Mouse (Mus musculus) urinary bladder, postnatal 10 days (tissue): Measurements from ENCODE around the gene Gabarapl2.
A peak's percentile ranks its signal among the peaks of the same experiment; 100 is the strongest.

Experiments
- DNase-seq: peaks from one replicate; pipeline ENCODE4 v3.0.0; 2022; ENCODE audit warnings: low spot score

The Gabarapl2 gene

DNA sequence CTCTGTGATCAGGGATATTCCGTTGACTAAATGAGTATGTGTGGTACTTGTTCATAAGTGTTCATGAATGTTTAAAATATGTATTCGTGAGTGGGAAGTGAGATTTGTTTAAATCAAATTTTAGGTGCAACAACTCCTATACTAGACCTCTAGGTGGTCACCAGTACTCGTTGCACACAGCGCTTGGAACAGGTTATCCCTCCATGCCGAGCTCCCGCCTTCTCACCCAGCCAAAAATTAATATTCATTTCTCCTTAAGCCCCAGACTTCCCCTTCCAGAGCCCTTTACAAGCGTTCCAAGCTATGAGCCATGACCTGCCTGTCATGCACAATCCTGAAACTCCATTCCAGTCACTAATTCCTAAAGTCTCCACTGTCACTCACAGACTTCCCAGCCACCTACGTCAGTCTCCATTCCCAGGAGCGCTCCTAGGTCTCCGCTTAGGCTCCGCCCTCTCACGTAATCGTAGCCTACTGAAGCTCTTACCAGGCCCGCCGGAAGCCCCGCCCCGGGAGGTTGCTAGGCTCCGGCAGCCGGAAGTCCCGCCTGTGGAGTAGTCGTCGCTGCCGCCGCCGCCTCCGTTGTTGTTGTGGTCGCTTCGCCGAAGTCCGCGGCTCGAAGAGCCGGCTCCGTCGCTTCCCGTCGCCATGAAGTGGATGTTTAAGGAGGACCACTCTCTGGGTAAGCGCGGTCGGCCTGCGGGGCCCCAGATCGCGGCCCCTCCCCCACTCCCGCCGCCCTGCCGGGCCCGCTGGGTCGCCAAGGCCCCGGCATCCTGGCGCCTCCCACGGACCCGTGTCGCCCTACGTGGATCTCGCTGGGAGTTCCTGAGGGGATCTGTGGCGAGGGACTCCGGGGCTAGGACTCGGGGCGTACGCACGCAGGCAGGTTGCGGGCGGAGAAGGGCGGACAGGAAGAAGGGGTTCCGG lies at the start of gene Gabarapl2:
TSS of gene Gabarapl2 (plus strand) at position 533 of the 930 bp plus-strand sequence.
- DNase-seq, result peak; percentile 90

DNA sequence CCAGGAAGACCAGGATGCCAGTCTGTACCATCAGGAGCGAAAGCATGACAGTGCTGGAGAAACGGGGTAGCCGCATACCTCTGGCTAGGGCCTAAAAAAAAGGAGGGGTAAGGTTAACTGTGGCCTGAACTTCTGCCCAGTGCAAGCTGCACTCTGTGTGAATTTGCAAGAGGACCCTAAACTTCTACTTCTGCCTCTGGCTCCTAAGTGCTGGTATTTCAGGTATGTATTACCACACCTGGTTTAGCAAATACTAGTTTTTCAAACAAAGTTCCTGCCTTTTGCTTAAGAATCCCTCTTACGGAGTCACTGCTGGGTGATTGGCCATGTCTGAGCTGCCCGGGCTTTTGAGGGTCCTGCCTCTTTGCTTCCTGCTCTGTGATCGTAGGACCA lies 49.6 kb upstream of the Gabarapl2 start:
- no peak for DNase-seq

GRCm38 (mm10) chr8:111891983-111892382 lies 48.5 kb upstream of the Gabarapl2 start:
- no peak for DNase-seq

DNA sequence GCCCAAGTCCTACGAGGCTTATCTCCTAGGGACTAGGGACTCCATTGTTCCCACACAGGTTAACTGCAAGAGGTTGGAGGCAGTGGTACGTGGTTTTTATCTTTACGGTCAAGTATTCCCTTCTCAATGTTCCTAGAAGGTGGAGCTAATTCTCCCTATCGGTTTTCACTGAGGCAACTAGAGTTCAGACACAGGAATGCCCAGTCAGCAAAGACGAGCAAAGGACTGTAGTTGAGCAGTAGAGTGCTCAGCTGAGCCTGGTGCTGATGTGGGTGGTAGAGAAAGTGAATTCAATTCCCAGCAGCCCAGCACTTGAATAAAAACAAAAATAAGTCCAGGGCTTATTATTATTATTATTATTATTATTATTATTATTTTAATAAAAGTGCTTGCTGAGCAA lies 47.9 kb upstream of the Gabarapl2 start:
- DNase-seq, result no peak

DNA sequence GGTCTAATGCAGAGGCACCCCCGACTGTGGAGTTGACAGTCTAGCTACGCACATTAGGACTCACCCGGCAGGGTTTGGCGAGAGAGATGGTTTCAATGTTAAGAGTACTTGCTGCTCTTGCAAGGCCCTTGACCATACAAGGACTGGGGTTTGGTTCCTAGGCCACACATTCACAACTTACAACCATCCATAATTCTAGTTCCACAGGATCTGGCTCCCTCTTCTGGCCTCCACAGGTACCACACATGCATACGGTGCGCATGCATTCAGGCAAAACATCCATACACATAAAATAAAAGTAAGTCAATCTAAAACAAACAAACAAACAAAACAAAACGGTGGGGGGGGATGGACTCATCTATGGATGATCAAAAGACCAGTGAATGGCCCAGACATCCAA lies 45.5 kb upstream of the Gabarapl2 start:
- no peak for DNase-seq

DNA sequence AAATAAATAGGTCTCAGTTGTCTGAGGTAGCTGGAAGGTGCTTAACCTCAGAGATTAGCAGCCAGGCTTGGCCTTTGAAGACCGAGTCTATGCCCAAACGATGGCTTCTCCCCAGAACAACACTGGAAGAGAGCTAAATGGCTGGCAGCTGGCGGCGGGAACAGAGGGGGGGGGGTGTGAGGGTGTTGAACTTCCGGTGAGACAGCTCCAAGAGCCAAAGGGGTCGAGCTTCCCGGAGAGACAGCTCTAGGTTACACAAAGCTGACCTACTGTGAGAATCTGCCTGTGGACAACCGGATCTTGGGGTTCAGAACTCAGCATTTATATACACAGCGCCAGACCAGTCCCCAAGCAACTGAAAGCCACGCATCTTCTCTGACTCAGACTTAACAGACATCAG lies 41.9 kb upstream of the Gabarapl2 start:
- DNase-seq, result no peak

- DNase-seq, result no peak
Observed at GRCm38 (mm10) chr8:111902080-111902479, 38.4 kb upstream of the Gabarapl2 start.

DNA sequence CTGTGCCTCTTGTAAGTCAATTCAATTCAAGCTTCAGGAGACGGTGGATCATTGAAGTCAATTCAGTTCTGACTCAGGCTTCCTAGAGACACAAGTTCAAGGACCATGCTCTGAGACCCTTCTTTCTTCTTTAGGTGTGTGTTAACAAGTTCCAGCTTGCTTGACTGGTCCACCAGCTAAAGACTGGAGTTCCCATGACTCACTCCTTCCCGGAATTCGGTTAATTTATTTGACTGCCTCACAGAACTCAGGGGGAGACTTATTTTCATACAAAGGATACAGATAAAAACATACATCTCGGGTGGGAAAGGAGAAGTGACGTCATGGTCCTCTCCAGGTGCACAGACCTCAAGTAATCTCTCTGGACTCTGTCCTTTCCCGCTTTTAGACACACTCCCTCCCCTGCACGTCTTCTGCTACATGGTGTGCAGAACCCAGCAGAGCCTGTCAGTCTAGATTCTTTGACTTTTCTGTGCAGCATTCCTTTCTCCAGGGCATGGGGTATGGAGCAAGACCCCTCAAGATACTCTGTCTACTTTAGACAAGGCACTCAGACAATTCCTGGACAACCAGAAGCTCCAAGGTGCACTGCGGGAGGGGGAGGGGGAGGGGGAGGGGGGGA lies 34.9 kb upstream of the Gabarapl2 start:
- no peak for DNase-seq

GRCm38 (mm10) chr8:111909621-111910450 lies 30.7 kb upstream of the Gabarapl2 start, which contains the start of gene Chst5:
Gene Chst5, minus strand, starts transcription at chr8:111910447.
- DNase-seq, result no peak

DNA sequence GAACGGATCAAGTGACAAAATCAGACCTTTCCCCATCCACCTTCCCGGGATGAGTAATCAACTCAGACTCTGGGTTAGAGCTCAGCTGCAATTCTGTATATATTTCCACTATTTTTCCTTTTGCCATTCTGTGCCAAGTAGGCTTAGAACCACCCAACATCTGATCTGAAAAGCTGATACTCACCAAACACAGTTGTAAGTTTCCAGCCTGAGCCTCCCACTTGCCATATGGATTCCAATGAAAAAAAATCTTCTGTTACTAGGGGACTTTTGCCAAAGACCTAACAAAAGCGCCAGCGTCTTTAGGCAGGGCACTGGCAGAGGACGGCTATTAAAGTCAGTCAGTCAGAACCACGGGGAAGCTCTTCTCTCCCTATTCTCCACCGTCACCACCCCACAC lies 28.9 kb upstream of the Gabarapl2 start:
- no peak for DNase-seq

DNA sequence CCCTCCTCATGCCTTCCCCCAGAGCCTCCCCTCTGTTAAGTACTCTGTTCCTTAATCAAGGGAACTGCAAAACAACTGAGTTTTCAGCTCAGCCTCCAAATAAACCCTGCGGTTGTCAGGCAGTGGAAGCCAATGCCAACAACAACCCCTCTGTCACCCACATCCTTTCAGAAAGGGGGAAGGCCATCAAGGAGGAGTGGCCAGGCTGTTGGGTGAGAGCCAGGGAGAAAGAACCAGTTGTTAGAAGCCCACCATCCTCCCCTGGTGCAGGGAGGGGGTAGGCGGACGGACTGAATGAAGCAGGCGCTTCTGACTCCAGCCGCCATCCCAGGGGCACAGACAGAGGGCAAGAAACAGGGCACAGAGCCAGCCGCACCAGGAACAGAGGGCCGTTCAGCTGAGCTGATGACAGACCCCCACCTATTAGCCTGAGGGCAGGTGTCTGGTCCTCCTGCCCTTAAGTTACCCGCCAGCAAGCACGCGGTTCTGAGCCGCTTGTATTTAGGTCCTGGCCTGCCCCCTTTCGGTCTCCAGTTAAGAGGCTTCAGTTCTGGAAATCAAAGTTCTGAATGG lies 27.6 kb upstream of the Gabarapl2 start:
- no peak for DNase-seq

DNA sequence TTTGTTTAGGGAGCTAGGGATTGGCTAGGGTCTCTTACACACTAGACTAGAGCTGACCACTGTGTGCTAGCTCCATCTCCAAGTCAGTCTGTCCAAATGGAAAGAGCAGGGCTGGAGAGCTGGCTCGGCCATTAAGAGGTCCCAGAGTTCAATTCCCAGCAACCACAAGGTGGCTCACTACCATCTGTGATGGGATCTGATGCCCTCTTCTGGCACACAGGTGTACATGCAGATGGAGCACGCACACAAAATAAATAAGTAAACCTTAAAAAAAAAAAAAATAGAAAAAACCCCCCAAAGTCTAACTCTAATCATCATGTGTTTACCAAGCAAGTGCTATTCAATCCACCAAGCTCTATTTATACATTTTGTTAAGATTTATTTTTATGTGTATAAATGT lies 20.8 kb upstream of the Gabarapl2 start:
- DNase-seq, result no peak

- no peak for DNase-seq
Observed at GRCm38 (mm10) chr8:111920971-111921370, 19.5 kb upstream of the Gabarapl2 start.

GRCm38 (mm10) chr8:111923383-111923804 lies 17.1 kb upstream of the Gabarapl2 start:
- no peak for DNase-seq

DNA sequence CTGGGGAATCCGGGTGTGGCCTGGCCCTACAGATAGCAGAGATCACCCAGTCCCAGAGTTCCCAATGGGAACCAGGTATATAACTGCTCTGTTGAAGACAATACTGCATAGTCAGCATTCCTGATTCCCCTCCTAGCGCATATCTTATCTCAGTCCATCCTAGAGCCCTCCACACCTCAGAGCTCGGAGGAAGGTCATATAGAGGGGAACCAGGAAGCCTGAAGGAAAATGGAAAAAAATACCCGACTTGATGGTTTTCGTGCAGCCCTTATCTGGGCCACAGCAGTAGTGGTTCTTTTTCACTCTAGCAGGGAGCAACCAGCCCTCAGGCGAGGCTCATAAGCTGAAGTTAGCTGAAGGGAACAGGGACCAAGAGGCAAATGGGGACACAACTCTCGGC lies 15.5 kb upstream of the Gabarapl2 start:
- DNase-seq, result no peak

- DNase-seq, result no peak
Observed at GRCm38 (mm10) chr8:111929648-111930344, 10.7 kb upstream of the Gabarapl2 start.

GRCm38 (mm10) chr8:111931721-111932120 lies 8.8 kb upstream of the Gabarapl2 start:
- no peak for DNase-seq

DNA sequence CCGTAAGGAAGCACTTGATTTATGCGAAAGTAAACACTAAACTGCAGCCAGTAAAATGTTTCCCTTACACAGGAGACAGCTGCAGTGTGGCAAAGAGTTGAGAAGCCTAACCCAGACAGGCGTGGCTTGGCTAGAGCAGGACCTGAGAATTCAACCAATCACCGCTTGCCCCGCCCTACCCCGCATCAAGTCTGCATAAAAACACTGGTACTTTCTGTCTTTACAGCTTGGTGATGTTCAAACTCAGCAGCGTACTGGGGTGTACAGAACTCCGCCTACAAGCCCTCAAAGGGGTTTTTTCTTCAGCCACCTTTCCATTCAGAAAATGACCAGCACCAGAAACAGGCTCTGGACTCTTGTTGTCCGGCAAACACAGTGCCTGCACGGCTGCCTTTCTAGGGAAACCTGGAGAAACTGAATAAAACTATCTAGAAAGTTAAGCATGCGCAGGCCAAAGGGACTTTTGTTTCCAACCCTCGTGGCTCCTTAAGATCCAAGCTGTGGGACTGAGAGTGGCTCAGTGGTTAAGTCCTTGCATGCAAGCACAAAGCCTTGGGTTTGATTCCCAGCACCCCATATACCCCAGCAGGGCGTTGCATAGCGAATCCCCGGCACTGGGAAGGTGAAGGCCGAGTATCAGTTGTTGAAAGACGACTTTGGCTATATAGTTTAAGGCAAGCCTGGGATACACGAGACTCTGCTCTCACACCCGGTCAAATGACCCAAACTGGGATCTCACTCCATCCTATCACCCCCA lies 7.7 kb upstream of the Gabarapl2 start:
- DNase-seq, result no peak

DNA sequence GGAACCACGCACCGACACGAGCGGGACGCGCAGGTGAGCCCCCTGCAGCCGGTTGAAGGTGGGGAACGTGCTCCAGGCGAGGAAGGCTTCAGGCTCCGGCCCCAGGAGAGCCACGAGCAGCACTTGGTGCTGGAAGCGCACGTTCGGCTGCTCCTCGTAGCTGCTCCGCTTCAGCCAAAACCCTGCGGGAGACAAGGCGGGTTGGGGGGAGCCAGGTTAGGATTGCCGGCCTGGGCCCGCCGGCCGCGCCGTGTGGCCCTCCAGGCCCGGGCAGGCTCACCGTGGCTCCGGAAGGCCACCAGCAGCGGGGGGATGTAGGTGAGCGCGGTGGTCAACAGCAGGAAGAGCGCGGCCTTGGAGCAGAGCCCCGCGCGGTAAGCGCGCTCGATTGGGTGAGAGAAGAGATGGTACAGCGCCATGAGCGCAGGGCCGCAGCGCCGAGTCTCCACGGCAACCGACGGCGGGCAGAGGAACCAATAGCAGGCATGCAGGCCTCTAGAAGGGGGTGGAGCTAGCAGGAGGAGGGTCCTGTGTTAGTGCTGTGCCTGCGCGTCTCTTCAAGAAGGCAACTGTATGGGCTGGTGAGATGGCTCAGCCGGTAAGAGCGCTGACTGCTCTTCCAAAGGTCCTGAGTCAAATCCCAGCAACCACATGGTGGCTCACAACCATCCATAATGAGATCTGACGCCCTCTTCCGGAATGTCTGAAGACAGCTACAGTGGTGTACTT lies 7.0 kb upstream of the Gabarapl2 start, which contains the start of gene Tmem231:
TSS of gene Tmem231 (minus strand) at position 534 of the 729 bp plus-strand sequence.
- DNase-seq, result peak; percentile 49

DNA sequence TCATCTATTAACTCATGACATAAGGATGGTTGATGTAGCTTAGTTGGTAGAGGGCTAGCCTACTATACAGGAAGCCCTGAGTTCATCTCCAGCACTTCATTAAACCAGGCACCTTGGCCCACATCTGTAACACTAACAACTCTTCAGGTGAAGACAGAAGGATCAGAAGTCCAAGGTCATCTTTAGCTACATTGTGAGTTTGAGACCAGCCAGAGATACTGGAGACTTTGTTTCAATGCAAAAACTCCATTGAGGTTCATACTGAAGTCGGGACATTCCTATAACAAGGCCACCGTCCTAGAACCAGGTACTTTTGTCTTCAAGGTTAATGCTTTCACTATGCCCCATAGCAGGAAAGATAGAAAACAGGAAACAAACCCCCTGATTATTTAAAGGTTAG lies 6.3 kb upstream of the Gabarapl2 start:
- no peak for DNase-seq
